Mouse (Mus musculus): ENCODE measurements around the gene Angptl4.

GRCm38 (mm10) chr17:33826850-33827249, 45.2 kb upstream of the Angptl4 start:
- TF ChIP-seq GATA1 (IDR thresholded peaks at IDR 0.05; ENCODE audit: low read length) (no peak), TAL1 (IDR thresholded peaks at IDR 0.05; ENCODE audit: low read length) (no peak)

All from erythroblast, embryonic 14.5 days (primary cell).